Mouse (Mus musculus): ENCODE results near the gene Six4. TPM values are rescaled to one million over a fixed set of nuclear protein-coding genes. Genes with fewer than 3 reads are reported as not detected.

The Six4 gene
- 0.18 TPM for polyA plus RNA-seq (2017; shearing (Covaris generic))

GRCm38 (mm10) chr12:73113196-73113595 lies at the start of gene Six4:
Gene Six4 (minus strand): TSS chr12:73113456.

GRCm38 (mm10) chr12:73123093-73124041 lies 10.1 kb upstream of the Six4 start, which contains the start of gene Mnat1:
Gene Mnat1 (plus strand): TSS chr12:73123717.

GRCm38 (mm10) chr12:73053668-73054241 lies 59.5 kb downstream of the Six4 start, which contains the start of gene Six1:
Gene Six1 (minus strand): TSS chr12:73053887.

Other genes with a start within 250 kb of the Six4 start
- gene Six6, start 173.6 kb downstream of the Six4 start, polyA plus RNA-seq (2017; shearing (Covaris generic)): not detected
- gene 4930447C04Rik, start 172.7 kb downstream of the Six4 start, polyA plus RNA-seq (2017; shearing (Covaris generic)): not detected
- not detected for gene Six1, start 59.6 kb downstream of the Six4 start, polyA plus RNA-seq (2017; shearing (Covaris generic))
- 35.1 TPM for gene Mnat1, start 10.3 kb upstream of the Six4 start, polyA plus RNA-seq (2017; shearing (Covaris generic))
- gene Trmt5, start 173.3 kb upstream of the Six4 start, polyA plus RNA-seq (2017; shearing (Covaris generic)): 22.9 TPM
- 6.7 TPM for gene Slc38a6, start 173.3 kb upstream of the Six4 start, polyA plus RNA-seq (2017; shearing (Covaris generic))